14 mouse cellular contexts compared by ENCODE assay signal in genomic region chr10:5185156-5186083, GRCm38 (mm10).
DNase-seq lines count a peak whose midpoint lies in the region; ATAC-seq and TF ChIP-seq lines count a peak whose summit lies in the region.
"Had no signal": no experiment of that assay in that cellular context is flagged by ENCODE, and none has a peak within 500 bp of the region (broad histone marks: within the 10 kb centered on the region; RNA-seq: fewer than 3 reads in every experiment).

No protein-coding gene starts in this region.

- TF ChIP-seq CTCF in liver, postnatal 0 days (IDR thresholded peaks at IDR 0.05; ENCODE audit: low read depth), result no peak
- TF ChIP-seq CTCF in stomach, postnatal 0 days (IDR thresholded peaks at IDR 0.05; ENCODE audit: low read depth), result no peak
- no peak for TF ChIP-seq CTCF in intestine, postnatal 0 days (IDR thresholded peaks at IDR 0.05; ENCODE audit: low read depth)

- no peaks in the 10 kb centered on the region for H3K9me3 ChIP-seq in liver, postnatal 0 days (ENCODE audit: low read length)
- H3K9me3 ChIP-seq in heart, embryonic 12.5 days (replicated peaks), result peaks cover 8% of the 10 kb centered on the region; the same call in 1 of the 2 replicates
- no peaks in the 10 kb centered on the region for H3K9me3 ChIP-seq in stomach, postnatal 0 days (ENCODE audit: control insufficient read depth, low read length)
- no peaks in the 10 kb centered on the region for H3K9me3 ChIP-seq in intestine, postnatal 0 days (ENCODE audit: control insufficient read depth)
- H3K9me3 ChIP-seq: limb, embryonic 13.5 days; midbrain, embryonic 10.5 days had no signal

- peak overlapping the region; percentile 55; the same call in 1 of the 2 replicates for H3K27ac ChIP-seq in liver, postnatal 0 days (ENCODE audit: low read depth)
- H3K27ac ChIP-seq in heart, embryonic 12.5 days (ENCODE audit: poor library complexity, severe bottlenecking), result peak overlapping the region; percentile 69
- no peak overlapping the region for H3K27ac ChIP-seq in stomach, postnatal 0 days (replicated peaks)
- no peak overlapping the region for H3K27ac ChIP-seq in intestine, postnatal 0 days (ENCODE audit: low read depth, low read length)
- H3K27ac ChIP-seq: hindbrain, postnatal 0 days; limb, embryonic 13.5 days; midbrain, embryonic 10.5 days had no signal

- TF ChIP-seq EP300 in liver, postnatal 0 days (IDR thresholded peaks at IDR 0.05; ENCODE audit: low read depth), result no peak
- no peak for TF ChIP-seq EP300 in stomach, postnatal 0 days (optimal IDR thresholded peaks at IDR 0.05)

- ATAC-seq in liver, postnatal 0 days, result no peak
- peak; percentile 51 for ATAC-seq in heart, embryonic 12.5 days (ENCODE audit: insufficient number of reproducible peaks, low FRiP score)
- ATAC-seq in stomach, postnatal 0 days (ENCODE audit: low FRiP score, low TSS enrichment), result no peak
- ATAC-seq in intestine, postnatal 0 days, result no peak
- ATAC-seq: hindbrain, postnatal 0 days had no signal

- peaks cover 44% of the 10 kb centered on the region for H3K36me3 ChIP-seq in liver, postnatal 0 days (replicated peaks; ENCODE audit: insufficient read depth, low read length)
- peaks cover 41% of the 10 kb centered on the region for H3K36me3 ChIP-seq in heart, embryonic 12.5 days
- H3K36me3 ChIP-seq in stomach, postnatal 0 days (ENCODE audit: control insufficient read depth, insufficient read depth, low read length), result no peaks in the 10 kb centered on the region; the same call in 1 of the 2 replicates
- H3K36me3 ChIP-seq in intestine, postnatal 0 days (ENCODE audit: control insufficient read depth, insufficient read depth), result peaks cover 17% of the 10 kb centered on the region
- H3K36me3 ChIP-seq: midbrain, embryonic 10.5 days had no signal

- H3K9ac ChIP-seq in liver, postnatal 0 days (replicated peaks), result no peak overlapping the region
- no peak overlapping the region for H3K9ac ChIP-seq in heart, embryonic 12.5 days
- H3K9ac ChIP-seq in stomach, postnatal 0 days (ENCODE audit: low read length), result no peak overlapping the region
- H3K9ac ChIP-seq in intestine, postnatal 0 days (ENCODE audit: low read depth, low read length), result no peak overlapping the region
- H3K9ac ChIP-seq: limb, embryonic 13.5 days had no signal

- H3K4me3 ChIP-seq in liver, postnatal 0 days (ENCODE audit: low read depth, low read length), result peak overlapping the region; percentile 38
- H3K4me3 ChIP-seq in heart, embryonic 12.5 days, result no peak overlapping the region
- no peak overlapping the region for H3K4me3 ChIP-seq in stomach, postnatal 0 days (ENCODE audit: low read depth, low read length)
- no peak overlapping the region for H3K4me3 ChIP-seq in intestine, postnatal 0 days (ENCODE audit: low read depth, low read length)
- H3K4me3 ChIP-seq: erythroblast, embryonic 14.5 days; limb, embryonic 13.5 days; midbrain, embryonic 10.5 days had no signal

- H3K4me1 ChIP-seq in liver, postnatal 0 days (ENCODE audit: insufficient read depth), result no peaks in the 10 kb centered on the region
- peaks cover 11% of the 10 kb centered on the region for H3K4me1 ChIP-seq in heart, embryonic 12.5 days (replicated peaks)
- H3K4me1 ChIP-seq in stomach, postnatal 0 days (replicated peaks; ENCODE audit: control insufficient read depth, insufficient read depth), result no peaks in the 10 kb centered on the region
- no peaks in the 10 kb centered on the region for H3K4me1 ChIP-seq in intestine, postnatal 0 days (replicated peaks; ENCODE audit: control insufficient read depth, insufficient read depth, low read length)
- H3K4me1 ChIP-seq: limb, embryonic 13.5 days; midbrain, embryonic 10.5 days had no signal

- 67% methylated on average over 19 of the region's 19 CpGs for WGBS in liver, postnatal 0 days (ENCODE audit: insufficient replicate concordance)
- 46% methylated on average over 19 of the region's 19 CpGs for WGBS in heart, embryonic 12.5 days
- 73% methylated on average over 19 of the region's 19 CpGs for WGBS in stomach, postnatal 0 days
- WGBS in intestine, postnatal 0 days, result 79% methylated on average over 19 of the region's 19 CpGs

- H3K4me2 ChIP-seq in liver, postnatal 0 days (ENCODE audit: low read depth, low read length), result peak overlapping the region; percentile 40
- H3K4me2 ChIP-seq in heart, embryonic 12.5 days, result 0 out of 2 replicates have a peak overlapping the region, but pooled peaks have one; percentile 4
- no peak overlapping the region for H3K4me2 ChIP-seq in stomach, postnatal 0 days (replicated peaks; ENCODE audit: low read depth)
- H3K4me2 ChIP-seq in intestine, postnatal 0 days (replicated peaks; ENCODE audit: low read depth), result no peak overlapping the region
- H3K4me2 ChIP-seq: limb, embryonic 13.5 days had no signal

- H3K27me3 ChIP-seq in liver, postnatal 0 days (ENCODE audit: insufficient read depth, low read length), result no peaks in the 10 kb centered on the region
- no peaks in the 10 kb centered on the region for H3K27me3 ChIP-seq in heart, embryonic 12.5 days (replicated peaks)
- H3K27me3 ChIP-seq in stomach, postnatal 0 days (ENCODE audit: control insufficient read depth, insufficient read depth, low read length), result no peaks in the 10 kb centered on the region
- H3K27me3 ChIP-seq in intestine, postnatal 0 days (replicated peaks; ENCODE audit: control insufficient read depth, insufficient read depth, low read length), result no peaks in the 10 kb centered on the region
- H3K27me3 ChIP-seq: CH12.LX; limb, embryonic 13.5 days had no signal

- no peak for DNase-seq in liver, postnatal 0 days
- no peak for DNase-seq in liver
- DNase-seq in cerebellum, adult 9-10 months, result peak; percentile 84
- no peak for DNase-seq in stomach, postnatal 0 days (ENCODE audit: low spot score)
- no peak for DNase-seq in natural killer cell, adult 2 months (ENCODE audit: low spot score in 2 of 2)
- DNase-seq: kidney, adult 9 months; thymus, adult 18-20 months had no signal

Comparison
In these comparisons a context has a peak if more than half of its experiments do, and no peak if none do; other contexts are left out.
1. H3K27ac ChIP-seq: peak in liver, postnatal 0 days (single experiment) and heart, embryonic 12.5 days (single experiment); none in stomach, postnatal 0 days (single experiment) and intestine, postnatal 0 days (single experiment).
2. H3K4me2 ChIP-seq: peak in liver, postnatal 0 days (single experiment) and heart, embryonic 12.5 days (single experiment); none in stomach, postnatal 0 days (single experiment) and intestine, postnatal 0 days (single experiment).